Mouse (Mus musculus): Measurements from ENCODE around the gene Gm15085. TPM values are rescaled to one million over a fixed set of nuclear protein-coding genes. Genes with fewer than 3 reads are reported as not detected.

Gene Gm15085
- not detected in 2 replicates for total RNA-seq (2023)

DNA sequence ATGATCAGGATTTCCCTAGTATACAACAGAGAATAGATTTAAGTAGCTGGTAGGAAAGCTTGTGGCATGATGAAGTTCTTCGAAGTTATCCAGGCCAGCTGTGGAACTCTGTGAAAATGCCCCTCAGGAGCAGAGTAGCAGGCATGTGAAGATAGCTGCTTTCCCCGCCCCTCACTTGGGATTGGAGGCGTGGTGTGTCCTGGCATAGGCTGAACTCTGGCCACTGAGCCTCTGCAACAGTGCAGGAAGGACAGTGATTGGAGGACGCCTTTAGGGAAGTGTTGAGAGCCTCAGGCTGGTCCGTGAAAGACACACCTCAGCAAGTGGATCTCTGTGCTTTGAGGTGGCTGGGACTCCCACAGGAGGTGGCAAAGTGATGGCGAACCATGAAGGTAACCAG, at the start of gene Gm15085:
Gene Gm15085 (plus strand): TSS at position 301 of the 400 bp plus-strand sequence.

Other genes starting within 250 kb of the Gm15085 start
- gene Gm15093, start 175.2 kb upstream of the Gm15085 start, total RNA-seq (2023) = not detected in 2 replicates
- gene Gm10439, start 147.0 kb downstream of the Gm15085 start, total RNA-seq (2023) = not detected in 2 replicates